Mouse (Mus musculus) myocyte (in vitro differentiated cells): ENCODE data around the gene Pex26.

Experiments
- CEBPB ChIP-seq: IDR thresholded peaks from 2 replicates; pipeline ENCODE4 v1.6.1; 2011; ENCODE audit warnings: mild to moderate bottlenecking, moderate library complexity; ENCODE audit not compliant: poor library complexity, insufficient read depth, severe bottlenecking
- E2F4 ChIP-seq: IDR thresholded peaks from one replicate; pipeline ENCODE4 v1.6.1; 2011; ENCODE audit warnings: mild to moderate bottlenecking, control low read depth, moderate library complexity; ENCODE audit not compliant: insufficient read depth
- MAX ChIP-seq: IDR thresholded peaks from one replicate; pipeline ENCODE4 v1.6.1; 2011; ENCODE audit warnings: low read depth, mild to moderate bottlenecking, control low read depth
- MYOG ChIP-seq, 3 experiments: IDR thresholded peaks; one replicate each; pipeline ENCODE4 v1.6.1; 2011; ENCODE audit warnings: control low read depth in 2 of 3, low read depth in 2 of 3, mild to moderate bottlenecking in 2 of 3; ENCODE audit not compliant: insufficient read length in 2 of 3, control insufficient read depth in 1 of 3, insufficient read depth in 1 of 3
- POLR2A ChIP-seq: IDR thresholded peaks from one replicate; pipeline ENCODE4 v1.6.1; 2011; ENCODE audit warnings: low read depth, mild to moderate bottlenecking, control low read depth, moderate library complexity; ENCODE audit not compliant: insufficient read length
- POLR2AphosphoS2 ChIP-seq: IDR thresholded peaks from one replicate; pipeline ENCODE4 v1.6.1; 2011; ENCODE audit warnings: low read depth, control low read depth; ENCODE audit not compliant: insufficient read length
- TCF12 ChIP-seq: IDR thresholded peaks from one replicate; pipeline ENCODE4 v1.6.1; 2011; ENCODE audit warnings: mild to moderate bottlenecking, control low read depth; ENCODE audit not compliant: poor library complexity, insufficient read depth, severe bottlenecking
- TCF3 ChIP-seq: IDR thresholded peaks from one replicate; pipeline ENCODE4 v1.6.1; 2011; ENCODE audit warnings: low read depth, control low read depth; ENCODE audit not compliant: insufficient read length
- USF1 ChIP-seq: IDR thresholded peaks from one replicate; pipeline ENCODE4 v1.6.1; 2011; ENCODE audit warnings: low read depth, mild to moderate bottlenecking, control low read depth, moderate library complexity

DNA sequence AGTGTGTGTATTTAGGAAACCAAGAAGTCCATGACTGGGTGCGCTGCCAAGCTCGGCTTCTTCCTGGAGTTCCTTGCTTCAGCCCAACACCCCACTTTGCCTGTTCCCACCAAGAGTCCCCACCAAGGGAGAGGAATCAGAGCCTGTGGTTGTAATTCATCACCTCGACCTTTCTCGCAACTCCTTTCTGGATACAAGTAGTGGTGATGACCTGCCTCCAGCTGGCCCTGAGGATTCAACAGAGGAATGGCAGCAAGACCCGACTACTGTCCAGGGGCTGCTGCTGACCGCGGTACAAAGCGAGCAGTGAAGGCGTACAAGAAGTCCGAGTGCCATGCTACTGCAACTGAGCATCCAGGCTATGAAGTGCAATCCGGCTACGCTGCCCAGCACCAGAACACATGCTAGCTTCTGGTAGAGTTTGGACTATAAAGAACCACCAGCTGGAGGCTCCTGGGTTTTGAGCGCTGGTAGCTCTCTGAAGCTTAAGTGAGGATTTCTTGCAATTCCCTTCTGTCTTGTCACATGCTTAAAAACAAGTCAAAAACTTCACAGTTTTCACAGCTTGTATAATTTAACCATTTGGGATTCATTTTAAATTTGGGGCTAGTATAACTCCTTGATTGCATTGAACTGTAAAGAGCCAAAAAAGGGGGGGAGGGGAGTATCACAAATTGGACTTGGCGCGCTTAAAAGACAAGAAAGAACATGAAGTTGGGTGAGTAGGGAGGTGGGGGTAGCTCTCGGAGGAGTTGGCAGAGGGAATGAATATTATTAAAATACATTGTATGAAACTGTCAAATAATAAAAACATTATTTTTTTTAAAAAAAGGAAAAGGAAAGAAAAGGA lies 28.8 kb upstream of the Pex26 start:
- TF ChIP-seq POLR2A (no peak), MAX (no peak), POLR2AphosphoS2 (no peak), TCF12 (no peak), USF1 (no peak), MYOG (IDR thresholded peaks at IDR 0.05; ENCODE audit: control insufficient read depth in 1 of 3, insufficient read depth in 1 of 3, insufficient read length in 2 of 3, low read depth in 2 of 3) (no peak), E2F4 (no peak), TCF3 (no peak), CEBPB (no peak)
